Mouse (Mus musculus) hindbrain, embryonic 13.5 days (tissue): Measurements from ENCODE around the gene Id3. TPM values are rescaled to one million over a fixed set of nuclear protein-coding genes. Genes with fewer than 3 reads are reported as not detected.

Experiments
- ATAC-seq: fragments of 200-750 bp; cut with Nextera tagmentation; 2 replicates; pipeline ENCODE4 v1.8.0; 2017; ENCODE audit warnings: moderate TSS enrichment; ENCODE audit not compliant: low FRiP score
- H3K27ac ChIP-seq: fragments of 300-500 bp; sonication (generic); 2 replicates; pipeline ENCODE4 v1.5.1; 2015; ENCODE audit warnings: inconsistent platforms, mild to moderate bottlenecking, moderate library complexity
- H3K27me3 ChIP-seq: fragments of 300-500 bp; sonication (generic); 2 replicates; pipeline ENCODE4 v1.6.1; 2015; ENCODE audit warnings: mild to moderate bottlenecking, inconsistent platforms
- H3K36me3 ChIP-seq: fragments of 300-500 bp; sonication (generic); 2 replicates; pipeline ENCODE4 v1.6.1; 2015; ENCODE audit warnings: mild to moderate bottlenecking, inconsistent platforms
- H3K4me1 ChIP-seq: fragments of 300-500 bp; sonication (generic); replicated peaks from 2 replicates; pipeline ENCODE4 v1.6.1; 2015; ENCODE audit warnings: inconsistent platforms
- H3K4me2 ChIP-seq: fragments of 300-500 bp; sonication (generic); 2 replicates; pipeline ENCODE4 v1.6.1; 2015; ENCODE audit warnings: inconsistent platforms, mild to moderate bottlenecking, moderate library complexity
- H3K4me3 ChIP-seq: fragments of 300-500 bp; sonication (generic); 2 replicates; pipeline ENCODE4 v1.5.1; 2015; ENCODE audit warnings: mild to moderate bottlenecking, inconsistent platforms
- H3K9ac ChIP-seq: fragments of 300-500 bp; sonication (generic); 2 replicates; pipeline ENCODE4 v1.6.1; 2015; ENCODE audit warnings: mild to moderate bottlenecking, inconsistent platforms
- H3K9me3 ChIP-seq: fragments of 300-500 bp; sonication (generic); 2 replicates; pipeline ENCODE4 v1.6.1; 2016; ENCODE audit warnings: inconsistent platforms
- WGBS: fragments of 180-500 bp; shearing (Covaris S2); methylation state at CpG from one replicate; pipeline ENCODE4 v1.1.7; 2015; 5-methylcytosine and 5-hydroxymethylcytosine counted together
- polyA plus RNA-seq: library from polyadenylated mRNA; unstranded; fragments of >200 nt; fragmentation: Nextera tagmentation; extraction: Ambion mirVana; gene quantifications from 2 replicates; pipeline ENCODE4 v1.2.1, GENCODE M21; 2015

Gene Id3
- polyA plus RNA-seq, 1 experiment from 2014 or later = 269 TPM

DNA sequence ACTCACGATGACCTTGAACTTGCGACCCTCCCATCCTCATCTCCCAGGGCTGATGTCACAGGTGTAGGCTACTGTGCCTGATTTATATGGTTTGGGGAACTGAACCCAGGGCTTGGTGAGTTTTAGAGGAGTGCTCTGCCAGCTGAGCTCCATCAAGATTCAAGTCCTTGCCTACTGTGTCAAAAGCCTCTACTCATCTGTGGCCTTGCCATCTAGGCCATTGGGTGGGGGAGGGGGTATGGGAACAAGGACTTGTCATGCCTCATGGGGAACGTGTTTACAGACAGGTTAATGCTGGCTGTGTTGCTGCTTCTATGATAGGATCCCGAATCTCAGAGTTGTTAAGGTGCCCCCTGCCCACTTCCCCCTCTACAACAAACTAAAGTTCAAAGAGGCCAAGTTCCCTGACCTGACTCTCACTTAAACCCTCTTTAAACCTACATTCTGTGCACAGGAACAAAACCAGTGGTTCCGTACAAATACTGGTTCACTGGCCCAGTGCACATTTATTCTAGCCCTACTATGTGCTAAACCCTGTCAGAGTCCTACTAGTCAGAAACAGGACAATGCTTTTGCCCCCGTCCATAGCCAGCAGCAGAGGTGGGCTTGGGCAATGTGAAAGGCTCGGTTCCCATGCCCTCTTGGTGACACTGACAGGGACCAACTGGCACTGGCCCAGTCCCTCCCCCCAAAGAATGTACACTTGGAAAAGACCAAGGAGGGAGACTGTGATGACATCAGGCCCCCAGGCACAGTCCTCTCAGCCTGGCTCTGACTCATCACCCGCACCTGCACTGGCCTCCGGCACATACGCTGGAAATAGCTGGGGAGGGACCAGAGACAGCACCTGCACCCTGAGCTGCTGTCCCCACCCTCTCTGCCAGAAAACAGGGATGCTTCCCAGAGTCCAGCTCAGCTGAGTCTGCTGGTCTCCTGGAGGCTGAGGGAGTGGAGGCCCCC, 33.1 kb upstream of the Id3 start:
- 84% methylated on average over 10 of the region's 10 CpGs for WGBS
- H3K4me1 ChIP-seq = peaks cover 3% of the 10 kb centered on the region
- no peaks in the 10 kb centered on the region for H3K9me3 ChIP-seq
- no peaks in the 10 kb centered on the region for H3K36me3 ChIP-seq
- ATAC-seq = no peak
- H3K27ac ChIP-seq = no peak overlapping the region
- H3K9ac ChIP-seq = no peak overlapping the region
- H3K4me3 ChIP-seq = no peak overlapping the region
- no peaks in the 10 kb centered on the region for H3K27me3 ChIP-seq
- no peak overlapping the region for H3K4me2 ChIP-seq

DNA sequence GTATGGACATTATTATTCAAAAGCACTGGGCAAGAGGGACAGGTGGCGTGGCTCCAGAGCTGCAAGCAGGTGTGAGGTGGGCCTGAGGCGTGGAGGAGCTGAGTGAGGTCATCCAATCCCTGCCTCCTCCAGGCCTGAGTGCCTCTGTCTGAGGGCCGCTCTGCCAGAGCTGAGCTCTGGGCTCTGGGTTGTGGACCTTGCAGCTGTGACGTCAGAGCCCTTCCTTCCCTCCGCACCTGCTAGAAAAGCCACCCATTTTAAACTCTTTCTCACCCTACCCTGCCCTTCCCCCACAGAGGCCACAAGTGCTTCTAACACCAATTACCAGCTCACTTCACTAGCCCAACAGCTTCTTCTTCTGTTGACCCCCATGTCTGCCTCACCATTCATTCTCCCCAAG, 31.0 kb upstream of the Id3 start:
- WGBS = 75% methylated on average over 5 of the region's 5 CpGs
- Histone ChIP-seq H3K4me2 (no peak overlapping the region), H3K27me3 (no peaks in the 10 kb centered on the region), H3K27ac (no peak overlapping the region), H3K4me1 (no peaks in the 10 kb centered on the region; the same call in 1 of the 2 replicates), H3K9ac (no peak overlapping the region), H3K9me3 (no peaks in the 10 kb centered on the region), H3K4me3 (no peak overlapping the region), H3K36me3 (no peaks in the 10 kb centered on the region)
- ATAC-seq = no peak

GRCm38 (mm10) chr4:136114747-136115146, 28.6 kb upstream of the Id3 start:
- no peak overlapping the region for H3K27ac ChIP-seq
- H3K4me2 ChIP-seq = no peak overlapping the region
- 82% methylated on average over 5 of the region's 5 CpGs for WGBS
- ATAC-seq = no peak
- H3K4me3 ChIP-seq = no peak overlapping the region
- H3K4me1 ChIP-seq = no peaks in the 10 kb centered on the region; the same call in 1 of the 2 replicates
- H3K9me3 ChIP-seq = no peaks in the 10 kb centered on the region
- no peak overlapping the region for H3K9ac ChIP-seq
- no peaks in the 10 kb centered on the region for H3K36me3 ChIP-seq
- no peaks in the 10 kb centered on the region for H3K27me3 ChIP-seq

GRCm38 (mm10) chr4:136117022-136117421, 26.3 kb upstream of the Id3 start:
- Histone ChIP-seq H3K4me2 (no peak overlapping the region), H3K4me3 (no peak overlapping the region), H3K27me3 (no peaks in the 10 kb centered on the region), H3K4me1 (no peaks in the 10 kb centered on the region; the same call in 1 of the 2 replicates), H3K36me3 (no peaks in the 10 kb centered on the region), H3K9ac (no peak overlapping the region), H3K27ac (no peak overlapping the region), H3K9me3 (no peaks in the 10 kb centered on the region)
- no peak for ATAC-seq
- WGBS = 67% methylated on average over 13 of the region's 13 CpGs

GRCm38 (mm10) chr4:136120041-136120440, 23.3 kb upstream of the Id3 start:
- WGBS = 36% methylated on average over 16 of the region's 16 CpGs
- Histone ChIP-seq H3K9me3 (no peaks in the 10 kb centered on the region), H3K4me2 (no peak overlapping the region), H3K27me3 (no peaks in the 10 kb centered on the region), H3K27ac (no peak overlapping the region), H3K4me1 (no peaks in the 10 kb centered on the region), H3K4me3 (no peak overlapping the region), H3K9ac (no peak overlapping the region), H3K36me3 (no peaks in the 10 kb centered on the region)
- no peak for ATAC-seq

- Histone ChIP-seq H3K9me3 (no peaks in the 10 kb centered on the region), H3K36me3 (no peaks in the 10 kb centered on the region), H3K4me2 (no peak overlapping the region), H3K27me3 (no peaks in the 10 kb centered on the region), H3K4me3 (no peak overlapping the region), H3K27ac (no peak overlapping the region), H3K4me1 (no peaks in the 10 kb centered on the region), H3K9ac (no peak overlapping the region)
- 96% methylated on average over 3 of the region's 3 CpGs for WGBS
- ATAC-seq = no peak
Observed at GRCm38 (mm10) chr4:136121158-136121557, 22.1 kb upstream of the Id3 start.

DNA sequence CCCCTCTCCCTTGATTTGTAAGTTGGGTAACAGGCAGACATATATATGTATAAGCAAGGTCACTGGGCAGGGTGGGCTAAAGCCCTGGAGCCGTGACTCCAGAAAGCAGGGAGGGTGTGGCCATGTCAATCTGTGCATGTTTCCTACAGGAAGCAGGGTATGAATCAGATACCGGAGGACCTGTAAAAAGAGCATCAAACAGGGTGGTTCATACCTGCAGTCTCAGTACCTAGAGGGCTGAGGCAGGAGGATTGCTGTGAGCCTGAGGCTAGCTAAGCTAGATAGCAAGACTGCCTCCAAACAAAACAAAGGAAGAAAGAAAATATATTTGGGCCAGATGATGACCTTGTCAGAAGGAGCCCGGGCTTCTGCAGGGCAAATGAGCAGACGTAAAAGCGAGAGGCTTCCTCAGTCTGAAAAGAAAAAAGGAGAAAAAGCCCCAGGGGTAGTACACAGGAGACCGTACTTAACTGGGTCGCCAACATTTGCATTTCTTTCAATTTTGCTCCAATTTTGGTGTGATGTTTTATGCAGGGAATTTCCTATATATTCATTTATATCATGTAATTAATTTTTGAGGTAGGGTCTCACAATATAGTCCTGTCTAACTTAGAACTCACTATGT, 21.3 kb upstream of the Id3 start:
- Histone ChIP-seq H3K27me3 (no peaks in the 10 kb centered on the region), H3K27ac (no peak overlapping the region), H3K4me2 (no peak overlapping the region), H3K9me3 (no peaks in the 10 kb centered on the region), H3K4me3 (no peak overlapping the region), H3K9ac (no peak overlapping the region), H3K36me3 (no peaks in the 10 kb centered on the region), H3K4me1 (no peaks in the 10 kb centered on the region)
- WGBS = 82% methylated on average over 7 of the region's 7 CpGs
- ATAC-seq = no peak

DNA sequence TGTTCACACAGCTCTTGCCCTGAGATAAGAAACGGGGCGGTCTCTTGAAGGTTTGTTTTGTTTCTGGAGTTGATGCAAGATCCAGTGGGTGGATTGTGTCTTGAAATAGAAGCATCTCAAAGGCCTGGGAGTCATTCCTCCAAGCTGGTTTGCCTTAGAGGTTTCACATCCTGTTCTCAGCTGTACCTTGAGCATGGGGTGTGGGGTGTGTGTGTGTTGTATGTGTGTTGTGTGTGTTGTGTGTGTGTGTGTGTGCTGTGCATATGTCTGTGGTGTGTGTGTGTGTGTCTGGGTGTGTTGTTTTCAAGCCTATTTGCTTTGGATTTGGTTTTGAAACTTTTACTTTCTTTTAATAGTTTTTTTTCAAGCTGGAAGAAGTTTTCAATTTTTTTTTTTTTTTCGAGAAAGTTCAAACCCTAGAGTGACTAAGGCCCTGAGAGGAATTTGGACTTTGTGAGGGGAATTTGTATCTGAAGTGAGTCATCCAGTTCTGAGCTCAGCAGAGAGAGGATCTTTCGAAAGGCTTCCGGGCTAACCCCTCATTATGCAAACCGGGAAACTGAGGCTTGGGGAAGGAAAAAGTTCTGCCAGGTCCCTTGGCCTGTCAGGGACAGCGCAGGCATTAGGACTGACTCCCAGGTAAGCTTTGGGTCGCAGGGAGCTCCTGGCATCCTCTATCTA, 20.0 kb upstream of the Id3 start:
- Histone ChIP-seq H3K27ac (no peak overlapping the region), H3K9me3 (no peaks in the 10 kb centered on the region), H3K4me1 (no peaks in the 10 kb centered on the region), H3K9ac (no peak overlapping the region; the same call in 1 of the 2 replicates), H3K4me2 (no peak overlapping the region), H3K4me3 (no peak overlapping the region), H3K36me3 (no peaks in the 10 kb centered on the region), H3K27me3 (no peaks in the 10 kb centered on the region)
- no peak for ATAC-seq
- WGBS = 77% methylated on average over 8 of the region's 8 CpGs

GRCm38 (mm10) chr4:136123792-136124161, 19.5 kb upstream of the Id3 start:
- Histone ChIP-seq H3K4me3 (no peak overlapping the region), H3K36me3 (no peaks in the 10 kb centered on the region), H3K27ac (no peak overlapping the region), H3K4me1 (no peaks in the 10 kb centered on the region), H3K4me2 (no peak overlapping the region), H3K9ac (no peak overlapping the region), H3K27me3 (no peaks in the 10 kb centered on the region), H3K9me3 (no peaks in the 10 kb centered on the region)
- 92% methylated on average over 3 of the region's 3 CpGs for WGBS
- no peak for ATAC-seq

DNA sequence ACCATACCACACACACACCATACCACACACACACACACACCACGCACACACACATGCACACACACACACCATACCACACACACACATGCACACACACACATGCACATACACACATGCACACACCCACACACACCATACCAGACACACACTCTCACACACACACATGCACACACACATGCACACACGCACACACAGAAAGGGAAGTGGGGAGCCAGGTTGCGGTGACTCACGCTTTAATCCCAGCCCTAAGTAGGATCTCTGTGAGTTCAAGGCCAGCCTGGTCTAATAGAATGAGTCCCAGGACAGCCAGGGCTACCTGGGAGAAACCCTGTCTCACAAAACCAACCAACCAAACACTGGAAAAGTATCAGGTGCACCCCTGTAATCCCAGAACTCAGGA, 18.7 kb upstream of the Id3 start:
- Histone ChIP-seq H3K27ac (no peak overlapping the region), H3K36me3 (no peaks in the 10 kb centered on the region), H3K4me3 (no peak overlapping the region), H3K27me3 (no peaks in the 10 kb centered on the region), H3K4me2 (no peak overlapping the region), H3K9ac (no peak overlapping the region), H3K9me3 (no peaks in the 10 kb centered on the region), H3K4me1 (no peaks in the 10 kb centered on the region)
- 95% methylated on average over 4 of the region's 4 CpGs for WGBS
- ATAC-seq = no peak

- no peak for ATAC-seq
- Histone ChIP-seq H3K4me2 (no peak overlapping the region), H3K9me3 (no peaks in the 10 kb centered on the region), H3K4me1 (no peaks in the 10 kb centered on the region), H3K36me3 (no peaks in the 10 kb centered on the region), H3K27ac (no peak overlapping the region), H3K4me3 (no peak overlapping the region), H3K27me3 (no peaks in the 10 kb centered on the region), H3K9ac (no peak overlapping the region)
- WGBS = 88% methylated on average over 11 of the region's 11 CpGs
Observed at GRCm38 (mm10) chr4:136125458-136125857, 17.8 kb upstream of the Id3 start.

DNA sequence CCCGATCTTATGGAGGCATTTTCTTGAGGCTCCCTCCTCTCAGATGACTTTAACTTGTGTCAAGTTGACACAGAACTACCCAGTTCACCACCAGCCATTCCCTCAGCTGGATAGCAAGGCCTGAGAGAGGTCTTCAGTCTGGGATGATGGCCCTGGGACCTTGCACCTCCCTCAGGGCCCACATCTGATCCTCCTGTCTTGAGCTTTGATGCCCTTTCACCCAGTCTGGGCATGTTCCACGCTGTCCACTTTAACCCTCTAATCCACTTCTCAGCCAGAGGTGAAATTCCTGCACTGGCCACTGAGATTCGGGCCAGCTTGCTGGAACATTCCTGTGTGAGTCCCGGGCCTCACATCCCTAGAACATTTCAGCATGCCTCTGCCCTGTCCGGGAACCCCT, 17.3 kb upstream of the Id3 start:
- Histone ChIP-seq H3K4me3 (no peak overlapping the region), H3K36me3 (no peaks in the 10 kb centered on the region), H3K4me2 (no peak overlapping the region), H3K9me3 (no peaks in the 10 kb centered on the region), H3K27ac (no peak overlapping the region), H3K9ac (no peak overlapping the region), H3K4me1 (no peaks in the 10 kb centered on the region), H3K27me3 (no peaks in the 10 kb centered on the region)
- no peak for ATAC-seq
- 79% methylated on average over 5 of the region's 5 CpGs for WGBS
